Mouse (Mus musculus) midbrain, embryonic 15.5 days (tissue): ENCODE measurements around the gene Nav3. TPM values are rescaled to one million over a fixed set of nuclear protein-coding genes. Genes with fewer than 3 reads are reported as not detected.

Experiments
- ATAC-seq: fragments of 200-750 bp; cut with Nextera tagmentation; replicated peaks from 2 replicates; pipeline ENCODE4 v1.8.0; 2017; ENCODE audit warnings: moderate TSS enrichment
- H3K27ac ChIP-seq: fragments of 300-500 bp; sonication (generic); 2 replicates; pipeline ENCODE4 v1.5.1; 2015; ENCODE audit warnings: mild to moderate bottlenecking, inconsistent platforms
- H3K27me3 ChIP-seq: fragments of 300-500 bp; sonication (generic); replicated peaks from 2 replicates; pipeline ENCODE4 v1.6.1; 2015; ENCODE audit warnings: inconsistent platforms
- H3K36me3 ChIP-seq: fragments of 300-500 bp; sonication (generic); replicated peaks from 2 replicates; pipeline ENCODE4 v1.6.1; 2015; ENCODE audit warnings: inconsistent platforms
- H3K4me1 ChIP-seq: fragments of 300-500 bp; sonication (generic); 2 replicates; pipeline ENCODE4 v1.6.1; 2015; ENCODE audit warnings: inconsistent platforms
- H3K4me2 ChIP-seq: fragments of 300-500 bp; sonication (generic); 2 replicates; pipeline ENCODE4 v1.6.1; 2015; ENCODE audit warnings: inconsistent platforms, mild to moderate bottlenecking, moderate library complexity
- H3K4me3 ChIP-seq: fragments of 300-500 bp; sonication (generic); 2 replicates; pipeline ENCODE4 v1.5.1; 2015; ENCODE audit warnings: mild to moderate bottlenecking, inconsistent platforms
- H3K9ac ChIP-seq: fragments of 300-500 bp; sonication (generic); 2 replicates; pipeline ENCODE4 v1.6.1; 2015; ENCODE audit warnings: mild to moderate bottlenecking, inconsistent platforms
- H3K9me3 ChIP-seq: fragments of 300-500 bp; sonication (generic); 2 replicates; pipeline ENCODE4 v1.6.1; 2016; ENCODE audit warnings: inconsistent platforms
- WGBS: fragments of 180-500 bp; shearing (Covaris S2); methylation state at CpG from one replicate; pipeline ENCODE4 v1.1.7; 2015; ENCODE audit warnings: mixed read lengths; 5-methylcytosine and 5-hydroxymethylcytosine counted together
- polyA plus RNA-seq: library from polyadenylated mRNA; unstranded; fragments of >200 nt; fragmentation: Nextera tagmentation; extraction: Ambion mirVana; gene quantifications from 2 replicates; pipeline ENCODE4 v1.2.1, GENCODE M21; 2015

Nav3 gene
- polyA plus RNA-seq, 1 experiment from 2014 or later: 27.0 TPM

- 0 out of 2 replicates have a peak, but pooled peaks cover 6% of the 10 kb centered on the region for H3K4me1 ChIP-seq
- H3K9ac ChIP-seq: no peak overlapping the region
- no peak overlapping the region for H3K4me2 ChIP-seq
- H3K36me3 ChIP-seq: no peaks in the 10 kb centered on the region
- no peaks in the 10 kb centered on the region for H3K9me3 ChIP-seq
- WGBS: 23% methylated on average over 3 of the region's 3 CpGs
- no peak overlapping the region for H3K4me3 ChIP-seq
- no peak for ATAC-seq
- H3K27me3 ChIP-seq: no peaks in the 10 kb centered on the region
- H3K27ac ChIP-seq: no peak overlapping the region
Observed at GRCm38 (mm10) chr10:110000755-110001247, 455.2 kb downstream of the Nav3 start.

GRCm38 (mm10) chr10:109999904-110000303, 456.1 kb downstream of the Nav3 start:
- 0 out of 2 replicates have a peak, but pooled peaks cover 6% of the 10 kb centered on the region for H3K4me1 ChIP-seq
- H3K36me3 ChIP-seq: no peaks in the 10 kb centered on the region
- H3K4me2 ChIP-seq: no peak overlapping the region
- ATAC-seq: no peak
- H3K9me3 ChIP-seq: no peaks in the 10 kb centered on the region
- H3K27me3 ChIP-seq: no peaks in the 10 kb centered on the region
- WGBS: 34% methylated on average over 10 of the region's 10 CpGs
- H3K9ac ChIP-seq: no peak overlapping the region
- H3K4me3 ChIP-seq: no peak overlapping the region
- H3K27ac ChIP-seq: no peak overlapping the region

DNA sequence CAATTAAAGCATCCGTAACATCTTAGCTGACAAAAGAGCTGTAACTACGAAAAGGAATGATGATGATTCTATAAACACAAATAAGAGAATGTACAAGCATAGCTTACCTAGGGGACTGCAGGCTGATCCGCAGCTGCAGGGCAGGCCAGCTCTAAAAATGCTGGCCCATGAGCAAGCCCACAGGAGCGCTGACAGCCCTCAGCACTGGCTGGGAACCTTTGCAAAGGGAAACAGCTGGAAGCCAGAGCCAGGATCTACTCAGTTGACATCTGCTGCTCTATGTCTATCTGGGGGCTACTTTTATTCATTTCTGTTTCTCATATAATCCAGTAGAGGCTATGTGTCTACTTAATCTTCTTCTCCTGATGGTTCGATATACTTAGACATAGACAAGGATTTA, 461.7 kb downstream of the Nav3 start:
- Histone ChIP-seq H3K27me3 (no peaks in the 10 kb centered on the region), H3K4me2 (no peak overlapping the region), H3K4me3 (no peak overlapping the region), H3K9ac (no peak overlapping the region), H3K4me1 (no peaks in the 10 kb centered on the region), H3K27ac (no peak overlapping the region), H3K36me3 (no peaks in the 10 kb centered on the region), H3K9me3 (no peaks in the 10 kb centered on the region)
- ATAC-seq: no peak
- 79% methylated on average over 5 of the region's 5 CpGs for WGBS

GRCm38 (mm10) chr10:109985824-109986485, 470.0 kb downstream of the Nav3 start:
- H3K4me1 ChIP-seq: no peaks in the 10 kb centered on the region
- H3K27ac ChIP-seq: no peak overlapping the region
- ATAC-seq: no peak
- no peaks in the 10 kb centered on the region for H3K9me3 ChIP-seq
- H3K27me3 ChIP-seq: no peaks in the 10 kb centered on the region
- H3K4me2 ChIP-seq: no peak overlapping the region
- H3K36me3 ChIP-seq: no peaks in the 10 kb centered on the region
- H3K4me3 ChIP-seq: no peak overlapping the region
- no peak overlapping the region for H3K9ac ChIP-seq
- 86% methylated on average over 8 of the region's 8 CpGs for WGBS

DNA sequence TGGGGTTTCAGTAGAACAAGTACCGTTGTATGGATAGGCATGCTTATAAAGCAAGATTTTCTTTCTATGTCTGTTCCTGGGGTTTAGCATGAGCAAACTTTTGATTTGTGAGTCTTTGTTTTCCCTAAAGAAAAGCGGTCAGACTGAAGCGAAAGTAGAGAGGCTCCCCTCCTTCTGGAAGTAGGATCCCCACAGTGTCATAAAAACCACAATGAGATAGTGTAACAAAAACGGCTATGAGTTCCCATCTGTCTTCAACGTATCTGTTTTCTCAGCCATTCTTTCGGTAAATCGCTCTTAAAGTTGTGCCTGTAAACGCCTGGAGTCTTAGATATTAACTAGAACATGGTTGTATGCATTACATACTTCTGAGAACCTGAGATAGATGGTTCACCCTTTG, 479.7 kb downstream of the Nav3 start:
- no peaks in the 10 kb centered on the region for H3K9me3 ChIP-seq
- 87% methylated on average over 8 of the region's 8 CpGs for WGBS

DNA sequence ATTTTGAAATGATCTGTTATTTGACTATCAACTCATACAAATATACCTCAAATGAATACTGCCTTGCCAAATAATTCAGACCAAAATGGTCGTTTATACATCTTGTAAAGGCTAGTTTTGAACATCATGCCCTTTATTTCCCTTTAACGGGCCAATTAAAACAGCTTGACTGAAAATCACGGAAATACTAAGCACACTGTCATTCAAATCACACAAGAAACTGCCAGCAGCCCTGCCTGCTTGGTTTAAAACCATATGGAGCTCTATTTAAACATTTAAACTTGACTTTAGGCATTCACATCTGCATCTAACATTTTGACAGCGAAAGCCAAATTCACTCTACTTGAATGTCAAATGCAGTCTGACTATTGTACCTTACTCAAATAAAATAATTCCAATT, 481.8 kb downstream of the Nav3 start:
- Histone ChIP-seq H3K9me3 (no peaks in the 10 kb centered on the region), H3K4me1 (0 out of 2 replicates have a peak, but pooled peaks cover 2% of the 10 kb centered on the region), H3K4me3 (no peak overlapping the region), H3K36me3 (no peaks in the 10 kb centered on the region), H3K27ac (0 out of 2 replicates have a peak overlapping the region, but pooled peaks have one; percentile 38), H3K27me3 (no peaks in the 10 kb centered on the region), H3K4me2 (no peak overlapping the region), H3K9ac (no peak overlapping the region)
- no peak for ATAC-seq
- 64% methylated on average over 4 of the region's 4 CpGs for WGBS

More for the DNA sequence above, 479.7 kb downstream of the Nav3 start:
- Histone ChIP-seq H3K4me1 (0 out of 2 replicates have a peak, but pooled peaks cover 2% of the 10 kb centered on the region), H3K4me2 (no peak overlapping the region), H3K4me3 (no peak overlapping the region), H3K36me3 (no peaks in the 10 kb centered on the region), H3K27me3 (no peaks in the 10 kb centered on the region), H3K9ac (no peak overlapping the region), H3K27ac (no peak overlapping the region)
- no peak for ATAC-seq

GRCm38 (mm10) chr10:109973483-109973882, 482.5 kb downstream of the Nav3 start:
- no peak overlapping the region for H3K9ac ChIP-seq
- 0 out of 2 replicates have a peak, but pooled peaks cover 2% of the 10 kb centered on the region for H3K4me1 ChIP-seq
- H3K4me2 ChIP-seq: no peak overlapping the region
- H3K36me3 ChIP-seq: no peaks in the 10 kb centered on the region
- no peaks in the 10 kb centered on the region for H3K9me3 ChIP-seq
- no peak overlapping the region for H3K4me3 ChIP-seq
- H3K27me3 ChIP-seq: no peaks in the 10 kb centered on the region
- ATAC-seq: no peak
- WGBS: 76% methylated on average over 3 of the region's 3 CpGs
- no peak overlapping the region for H3K27ac ChIP-seq

- no peak overlapping the region for H3K4me3 ChIP-seq
- no peaks in the 10 kb centered on the region for H3K4me1 ChIP-seq
- H3K4me2 ChIP-seq: no peak overlapping the region
- H3K27ac ChIP-seq: no peak overlapping the region
- no peaks in the 10 kb centered on the region for H3K9me3 ChIP-seq
- ATAC-seq: no peak
- WGBS: 66% methylated on average over 3 of the region's 3 CpGs
- H3K9ac ChIP-seq: no peak overlapping the region
- no peaks in the 10 kb centered on the region for H3K36me3 ChIP-seq
- no peaks in the 10 kb centered on the region for H3K27me3 ChIP-seq
Observed at GRCm38 (mm10) chr10:109950296-109950695, 505.7 kb downstream of the Nav3 start.

DNA sequence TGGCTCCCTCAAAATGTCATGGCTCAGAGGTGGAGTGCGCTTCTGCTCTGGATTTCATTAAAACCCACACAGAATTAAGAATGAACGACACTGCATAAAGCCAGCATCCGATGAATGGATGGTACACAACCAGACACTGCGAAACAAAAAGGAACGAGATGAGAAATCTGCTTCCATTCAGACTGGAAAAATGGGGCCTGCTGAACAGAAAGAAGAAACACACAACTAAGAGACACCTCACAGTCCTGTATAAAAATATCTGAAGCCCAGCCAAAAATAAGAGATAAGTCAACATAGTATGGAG, 526.7 kb downstream of the Nav3 start:
- Histone ChIP-seq H3K4me3 (no peak overlapping the region), H3K4me1 (peaks cover 10% of the 10 kb centered on the region), H3K9ac (no peak overlapping the region), H3K4me2 (no peak overlapping the region), H3K27ac (no peak overlapping the region), H3K27me3 (no peaks in the 10 kb centered on the region), H3K9me3 (no peaks in the 10 kb centered on the region), H3K36me3 (no peaks in the 10 kb centered on the region)
- ATAC-seq: no peak
- WGBS: 27% methylated on average over 5 of the region's 5 CpGs

DNA sequence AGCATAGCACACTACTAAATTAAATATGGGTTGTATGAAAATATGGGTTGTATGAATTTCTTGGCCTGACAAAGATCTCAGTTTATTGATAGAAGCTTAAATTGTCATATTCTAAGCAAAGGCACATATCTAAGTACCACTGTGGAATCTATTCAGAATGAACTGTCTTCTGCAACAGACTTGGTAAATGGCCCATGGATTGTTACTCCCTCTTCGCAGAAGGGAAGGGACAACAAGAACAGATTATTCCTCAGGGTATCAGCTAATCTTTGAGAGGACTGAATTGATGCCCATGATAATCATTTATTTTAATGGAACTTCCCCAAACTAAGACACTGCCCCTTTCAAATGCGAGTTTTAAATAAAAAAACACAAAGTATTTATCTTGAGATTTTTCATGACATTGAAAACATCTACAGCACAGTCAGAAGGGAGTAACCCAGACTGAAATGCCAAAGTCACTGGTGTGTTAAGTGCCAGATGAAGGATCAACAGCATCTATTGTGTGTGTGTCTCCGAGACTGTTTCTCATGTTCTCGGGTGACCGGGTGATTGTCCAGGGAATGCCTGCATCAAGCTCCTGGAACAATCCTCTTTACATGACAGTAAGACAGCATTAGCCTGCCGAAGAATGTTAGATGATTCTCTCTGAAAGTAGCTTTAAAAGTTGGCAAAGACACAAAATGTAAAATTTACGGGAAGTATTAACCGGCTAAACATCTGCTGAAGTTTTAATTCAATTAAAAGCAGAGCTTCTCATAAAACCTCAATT, 527.3 kb downstream of the Nav3 start:
- Histone ChIP-seq H3K9me3 (no peaks in the 10 kb centered on the region), H3K4me2 (no peak overlapping the region), H3K36me3 (no peaks in the 10 kb centered on the region), H3K4me1 (peaks cover 10% of the 10 kb centered on the region), H3K27ac (no peak overlapping the region), H3K4me3 (no peak overlapping the region), H3K9ac (no peak overlapping the region), H3K27me3 (no peaks in the 10 kb centered on the region)
- no peak for ATAC-seq
- 23% methylated on average over 8 of the region's 8 CpGs for WGBS

GRCm38 (mm10) chr10:109926149-109926548, 529.9 kb downstream of the Nav3 start:
- H3K4me3 ChIP-seq: no peak overlapping the region
- ATAC-seq: no peak

GRCm38 (mm10) chr10:109924136-109924535, 531.9 kb downstream of the Nav3 start:
- Histone ChIP-seq H3K27ac (no peak overlapping the region), H3K4me2 (no peak overlapping the region), H3K4me1 (peaks cover 14% of the 10 kb centered on the region), H3K9ac (no peak overlapping the region), H3K9me3 (no peaks in the 10 kb centered on the region), H3K4me3 (no peak overlapping the region), H3K27me3 (no peaks in the 10 kb centered on the region), H3K36me3 (no peaks in the 10 kb centered on the region)
- WGBS: 83% methylated on average over 2 of the region's 2 CpGs
- no peak for ATAC-seq

More at GRCm38 (mm10) chr10:109926149-109926548, 529.9 kb downstream of the Nav3 start:
- 83% methylated on average over 3 of the region's 3 CpGs for WGBS
- Histone ChIP-seq H3K27ac (no peak overlapping the region), H3K27me3 (no peaks in the 10 kb centered on the region), H3K9ac (no peak overlapping the region), H3K9me3 (no peaks in the 10 kb centered on the region), H3K4me1 (peaks cover 15% of the 10 kb centered on the region), H3K36me3 (no peaks in the 10 kb centered on the region), H3K4me2 (no peak overlapping the region)
